Mouse (Mus musculus): Measurements from ENCODE around the gene Borcs6. TPM values are rescaled to one million over a fixed set of nuclear protein-coding genes. Genes with fewer than 3 reads are reported as not detected.

Borcs6 gene
- total RNA-seq, 2 experiments from 2014 or later = 2.9 to 3.1 TPM

- ATAC-seq (replicated peaks; ENCODE audit: low FRiP score, poor library complexity, severe bottlenecking) = peak; percentile 23
Observed at GRCm38 (mm10) chr11:69046395-69046774, 13.1 kb upstream of the Borcs6 start.

GRCm38 (mm10) chr11:69047592-69047991 is 11.9 kb upstream of the Borcs6 start:
- no peak for ATAC-seq (replicated peaks; ENCODE audit: low FRiP score, poor library complexity, severe bottlenecking)

- no peak for ATAC-seq (replicated peaks; ENCODE audit: low FRiP score, poor library complexity, severe bottlenecking)
Observed at GRCm38 (mm10) chr11:69048151-69048550, 11.4 kb upstream of the Borcs6 start.

- ATAC-seq (replicated peaks; ENCODE audit: low FRiP score, poor library complexity, severe bottlenecking) = no peak
Observed at GRCm38 (mm10) chr11:69050748-69051147, 8.8 kb upstream of the Borcs6 start.

GRCm38 (mm10) chr11:69051771-69052170 is 7.7 kb upstream of the Borcs6 start:
- ATAC-seq (replicated peaks; ENCODE audit: low FRiP score, poor library complexity, severe bottlenecking) = no peak

- no peak for ATAC-seq (replicated peaks; ENCODE audit: low FRiP score, poor library complexity, severe bottlenecking)
Observed at GRCm38 (mm10) chr11:69052824-69053421, 6.6 kb upstream of the Borcs6 start.

GRCm38 (mm10) chr11:69053848-69054247 is 5.7 kb upstream of the Borcs6 start:
- no peak for ATAC-seq (replicated peaks; ENCODE audit: low FRiP score, poor library complexity, severe bottlenecking)

- ATAC-seq (replicated peaks; ENCODE audit: low FRiP score, poor library complexity, severe bottlenecking) = no peak
Observed at GRCm38 (mm10) chr11:69058265-69058664, 1.3 kb upstream of the Borcs6 start.

- peak; percentile 4; the same call in 1 of the 2 replicates for ATAC-seq (replicated peaks; ENCODE audit: low FRiP score, poor library complexity, severe bottlenecking)
Observed at GRCm38 (mm10) chr11:69058729-69059356, 674 bp upstream of the Borcs6 start.

- ATAC-seq (replicated peaks; ENCODE audit: low FRiP score, poor library complexity, severe bottlenecking) = no peak
Observed at GRCm38 (mm10) chr11:69059975-69060411, 476 bp downstream of the Borcs6 start.

- no peak for ATAC-seq (replicated peaks; ENCODE audit: low FRiP score, poor library complexity, severe bottlenecking)
Observed at GRCm38 (mm10) chr11:69060448-69061254, 1.1 kb downstream of the Borcs6 start.

GRCm38 (mm10) chr11:69061255-69061912 is 1.9 kb downstream of the Borcs6 start:
- ATAC-seq (replicated peaks; ENCODE audit: low FRiP score, poor library complexity, severe bottlenecking) = no peak

- no peak for ATAC-seq (replicated peaks; ENCODE audit: low FRiP score, poor library complexity, severe bottlenecking)
Observed at GRCm38 (mm10) chr11:69062194-69062760, 2.8 kb downstream of the Borcs6 start.

GRCm38 (mm10) chr11:69062761-69063224 is 3.3 kb downstream of the Borcs6 start:
- peak; percentile 15 for ATAC-seq (replicated peaks; ENCODE audit: low FRiP score, poor library complexity, severe bottlenecking)

GRCm38 (mm10) chr11:69063413-69064201 is 4.1 kb downstream of the Borcs6 start:
- ATAC-seq (replicated peaks; ENCODE audit: low FRiP score, poor library complexity, severe bottlenecking) = peak; percentile 15; the same call in 1 of the 2 replicates

GRCm38 (mm10) chr11:69064259-69065133 is 5.0 kb downstream of the Borcs6 start:
- ATAC-seq (replicated peaks; ENCODE audit: low FRiP score, poor library complexity, severe bottlenecking) = no peak

- no peak for ATAC-seq (replicated peaks; ENCODE audit: low FRiP score, poor library complexity, severe bottlenecking)
Observed at GRCm38 (mm10) chr11:69065394-69065925, 5.9 kb downstream of the Borcs6 start.

Data from erythroid progenitor cell, adult 5-6 weeks (primary cell).